Mouse (Mus musculus) heart, embryonic 11.5 days (tissue): Measurements from ENCODE around the gene Mdga1. TPM values are rescaled to one million over a fixed set of nuclear protein-coding genes. Genes with fewer than 3 reads are reported as not detected.

ENCODE experiments used
- ATAC-seq: fragments of 200-750 bp; cut with Nextera tagmentation; replicated peaks from 2 replicates; pipeline ENCODE4 v1.8.0; 2017; ENCODE audit warnings: moderate library complexity; ENCODE audit not compliant: insufficient number of reproducible peaks, low FRiP score, low TSS enrichment
- H3K27ac ChIP-seq: fragments of 300-500 bp; sonication (generic); 2 replicates; pipeline ENCODE4 v1.5.1; 2014; ENCODE audit warnings: mild to moderate bottlenecking, low read depth, low read length
- H3K27me3 ChIP-seq: fragments of 300-500 bp; sonication (generic); 2 replicates; pipeline ENCODE4 v1.6.1; 2014; ENCODE audit warnings: mild to moderate bottlenecking, low read length, mixed read lengths; ENCODE audit not compliant: control insufficient read depth, insufficient read depth
- H3K36me3 ChIP-seq: fragments of 300-500 bp; sonication (generic); 2 replicates; pipeline ENCODE4 v1.6.1; 2014; ENCODE audit warnings: mild to moderate bottlenecking, low read length, moderate library complexity, mixed read lengths; ENCODE audit not compliant: control insufficient read depth, insufficient read depth
- H3K4me1 ChIP-seq: fragments of 300-500 bp; sonication (generic); 2 replicates; pipeline ENCODE4 v1.6.1; 2014; ENCODE audit warnings: low read length; ENCODE audit not compliant: control insufficient read depth, insufficient read depth
- H3K4me2 ChIP-seq: fragments of 300-500 bp; sonication (generic); 2 replicates; pipeline ENCODE4 v1.6.1; 2014; ENCODE audit warnings: mild to moderate bottlenecking, moderate library complexity
- H3K4me3 ChIP-seq: fragments of 300-500 bp; sonication (generic); 2 replicates; pipeline ENCODE4 v1.5.1; 2014; ENCODE audit warnings: low read depth, low read length
- H3K9ac ChIP-seq: fragments of 300-500 bp; sonication (generic); 2 replicates; pipeline ENCODE4 v1.6.1; 2014; ENCODE audit warnings: mild to moderate bottlenecking, low read depth, low read length, moderate library complexity
- H3K9me3 ChIP-seq: fragments of 300-500 bp; sonication (generic); replicated peaks from 2 replicates; pipeline ENCODE4 v1.6.1; 2016; ENCODE audit warnings: low read length; ENCODE audit not compliant: control insufficient read depth
- WGBS: fragments of 180-500 bp; shearing (Covaris S2); extraction: QIAGEN DNeasy Blood & Tissue Kit; methylation state at CpG from one replicate; pipeline ENCODE4 v1.1.7; 2014; ENCODE audit not compliant: insufficient replicate concordance; 5-methylcytosine and 5-hydroxymethylcytosine counted together
- polyA plus RNA-seq: library from polyadenylated mRNA; unstranded; fragments of >200 nt; fragmentation: Nextera tagmentation; extraction: Ambion mirVana; gene quantifications from 2 replicates; pipeline ENCODE4 v1.2.1, GENCODE M21; 2014

The Mdga1 gene
- polyA plus RNA-seq, 1 experiment from 2014 or later = 1.7 TPM

DNA sequence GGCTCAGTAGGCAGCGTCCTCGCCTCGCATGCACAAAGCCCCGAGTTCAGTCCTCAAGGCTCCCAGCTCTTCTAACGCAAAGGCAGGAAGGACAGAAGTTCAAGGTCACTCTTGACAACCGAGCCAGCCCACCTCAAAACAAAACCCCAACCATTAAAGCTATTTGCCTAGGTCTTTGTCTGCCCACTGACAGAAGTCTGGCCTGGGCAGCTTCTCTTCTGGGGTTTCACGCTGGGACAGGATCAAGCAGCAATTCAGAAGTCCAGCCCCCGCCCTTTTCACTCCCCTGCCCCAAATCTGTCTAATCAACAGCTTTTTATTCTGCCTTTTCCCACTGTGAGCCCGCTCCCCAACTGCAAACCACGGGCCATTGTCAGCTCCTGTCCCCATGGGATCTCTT, 89.6 kb downstream of the Mdga1 start:
- Histone ChIP-seq H3K4me3 (no peak overlapping the region), H3K27me3 (peaks cover 24% of the 10 kb centered on the region), H3K4me2 (no peak overlapping the region), H3K4me1 (no peaks in the 10 kb centered on the region), H3K9me3 (no peaks in the 10 kb centered on the region), H3K36me3 (no peaks in the 10 kb centered on the region), H3K27ac (no peak overlapping the region), H3K9ac (no peak overlapping the region)
- WGBS = 57% methylated on average over 10 of the region's 10 CpGs
- no peak for ATAC-seq

DNA sequence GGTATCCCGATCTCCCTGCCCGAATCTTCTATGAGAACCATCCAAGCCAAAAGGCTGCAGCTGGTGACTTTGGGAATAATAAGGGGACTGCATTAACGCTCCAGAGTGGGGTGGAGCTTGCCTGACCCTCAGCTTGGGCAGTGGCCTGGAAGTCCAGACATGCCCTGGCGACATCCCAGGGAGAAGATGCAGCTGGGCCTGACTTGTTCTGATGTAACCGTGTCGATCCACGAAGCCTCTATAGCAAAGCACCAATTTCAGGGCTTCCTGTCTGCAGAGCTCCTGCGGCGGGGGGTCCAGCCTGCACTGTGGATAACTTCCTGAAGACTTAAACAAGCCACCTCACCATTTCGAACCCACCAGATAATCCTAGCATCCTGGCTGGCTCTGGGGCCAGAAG, 90.9 kb downstream of the Mdga1 start:
- ATAC-seq = no peak
- peaks cover 14% of the 10 kb centered on the region for H3K27me3 ChIP-seq
- no peak overlapping the region for H3K9ac ChIP-seq
- H3K4me3 ChIP-seq = no peak overlapping the region
- 83% methylated on average over 10 of the region's 10 CpGs for WGBS
- no peak overlapping the region for H3K27ac ChIP-seq
- no peaks in the 10 kb centered on the region for H3K36me3 ChIP-seq
- no peak overlapping the region for H3K4me2 ChIP-seq
- peaks cover 4% of the 10 kb centered on the region for H3K4me1 ChIP-seq
- no peaks in the 10 kb centered on the region for H3K9me3 ChIP-seq

DNA sequence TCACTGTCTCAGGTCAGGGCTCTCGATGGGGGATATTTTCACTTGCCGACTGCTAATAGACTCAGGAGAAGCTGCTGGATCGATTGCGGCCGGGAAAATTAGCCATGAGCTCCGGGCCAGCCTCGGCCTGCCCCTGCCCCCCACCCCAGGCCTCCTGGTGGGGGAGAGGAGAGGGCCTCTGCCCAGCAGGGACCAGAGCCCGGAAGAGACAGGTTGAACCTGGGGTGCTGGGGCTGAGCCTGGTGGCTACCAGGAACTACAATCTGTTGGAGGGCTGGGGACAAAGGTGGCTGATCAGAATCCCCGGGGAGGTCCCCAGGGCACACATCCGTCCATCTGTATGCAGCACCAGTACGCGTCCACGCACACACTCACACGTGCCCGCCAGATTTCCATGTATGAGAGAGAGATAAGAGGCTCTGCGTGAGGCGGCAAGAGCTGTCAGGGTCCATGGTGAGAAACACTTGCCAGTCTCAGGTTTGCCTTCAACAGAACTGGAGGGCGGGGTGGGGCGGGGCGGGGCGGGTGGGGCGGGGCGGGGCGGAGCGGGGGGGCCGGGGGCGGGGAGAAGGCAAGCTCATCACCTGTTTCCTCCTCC, 95.7 kb downstream of the Mdga1 start:
- Histone ChIP-seq H3K27ac (no peak overlapping the region), H3K4me2 (peak overlapping the region; percentile 34)

DNA sequence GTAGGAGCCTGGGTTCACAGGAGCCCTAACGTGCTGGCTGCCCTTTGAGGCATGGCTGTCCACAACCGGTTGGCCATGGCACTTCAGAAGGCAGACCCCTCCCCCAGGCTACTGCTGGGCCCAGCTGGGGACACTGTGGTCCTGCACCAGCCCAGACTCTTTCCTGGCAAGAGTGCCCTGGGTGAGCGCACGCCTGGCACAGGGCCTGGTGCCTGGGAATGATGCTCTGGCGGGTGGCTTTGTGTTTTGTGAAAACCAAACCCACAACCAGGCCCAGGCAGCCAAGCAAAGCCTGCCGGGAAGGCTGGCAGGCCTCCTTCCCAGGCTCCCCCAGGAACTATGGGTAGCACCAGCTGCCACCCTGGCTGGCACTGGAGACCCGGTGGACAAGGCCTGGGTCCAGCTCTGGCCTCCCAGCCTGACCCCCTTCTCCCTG, 96.3 kb downstream of the Mdga1 start:
- ATAC-seq = no peak
- H3K36me3 ChIP-seq = no peaks in the 10 kb centered on the region
- 72% methylated on average over 7 of the region's 7 CpGs for WGBS
- no peak overlapping the region for H3K4me3 ChIP-seq
- no peaks in the 10 kb centered on the region for H3K9me3 ChIP-seq
- H3K4me2 ChIP-seq = no peak overlapping the region
- peaks cover 5% of the 10 kb centered on the region for H3K27me3 ChIP-seq
- no peak overlapping the region for H3K9ac ChIP-seq
- no peak overlapping the region for H3K27ac ChIP-seq
- peaks cover 4% of the 10 kb centered on the region for H3K4me1 ChIP-seq

More for the DNA sequence above, 95.7 kb downstream of the Mdga1 start:
- WGBS = 8% methylated on average over 27 of the region's 27 CpGs
- Histone ChIP-seq H3K9me3 (no peaks in the 10 kb centered on the region), H3K9ac (0 out of 2 replicates have a peak overlapping the region, but pooled peaks have one; percentile 46), H3K4me1 (peaks cover 4% of the 10 kb centered on the region), H3K4me3 (no peak overlapping the region), H3K36me3 (no peaks in the 10 kb centered on the region), H3K27me3 (peaks cover 5% of the 10 kb centered on the region)
- no peak for ATAC-seq

DNA sequence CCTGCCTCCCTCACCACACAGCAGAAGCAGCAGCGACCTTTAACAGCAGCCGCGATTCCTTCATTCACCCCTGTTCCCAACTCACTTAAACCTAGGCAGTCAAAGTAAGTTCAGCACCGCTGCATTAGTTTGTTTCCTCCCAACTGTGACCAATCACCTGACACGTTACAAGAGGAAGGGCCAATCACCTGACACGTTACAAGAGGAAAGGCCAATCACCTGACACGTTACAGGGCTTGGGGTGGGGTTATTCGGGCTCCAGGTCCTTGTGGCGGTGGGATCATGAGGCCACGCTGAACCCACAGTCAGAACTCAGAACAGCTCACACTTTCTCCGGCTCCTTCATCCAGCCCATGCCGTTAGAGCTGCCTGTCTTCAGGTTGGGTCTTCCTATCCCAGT, 99.6 kb downstream of the Mdga1 start:
- 0 out of 2 replicates have a peak overlapping the region, but pooled peaks have one; percentile 2 for H3K4me2 ChIP-seq

DNA sequence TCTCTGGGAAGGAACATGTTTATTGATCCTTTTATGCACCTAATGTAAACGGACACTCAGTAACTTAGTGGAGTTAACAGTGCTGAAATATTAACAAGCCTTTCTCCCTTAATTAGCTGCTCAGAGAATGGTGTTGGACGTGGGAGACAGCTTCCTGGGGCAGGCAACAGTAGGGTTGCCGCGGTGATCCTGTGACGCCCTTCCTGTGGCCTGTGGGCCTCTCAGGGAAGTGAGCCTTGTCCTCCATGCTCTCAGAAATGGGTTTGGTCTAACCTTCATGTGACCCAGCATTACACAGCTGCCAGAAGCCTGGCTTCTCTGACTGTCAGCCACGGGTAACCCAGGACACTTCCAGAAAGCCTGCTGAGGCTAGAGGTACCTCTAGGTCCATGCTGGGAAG, 104.0 kb downstream of the Mdga1 start:
- Histone ChIP-seq H3K9me3 (no peaks in the 10 kb centered on the region), H3K36me3 (no peaks in the 10 kb centered on the region), H3K27me3 (no peaks in the 10 kb centered on the region), H3K9ac (no peak overlapping the region), H3K4me1 (no peaks in the 10 kb centered on the region; the same call in 1 of the 2 replicates), H3K27ac (no peak overlapping the region), H3K4me2 (no peak overlapping the region), H3K4me3 (no peak overlapping the region)
- ATAC-seq = no peak
- 65% methylated on average over 6 of the region's 6 CpGs for WGBS

More for the DNA sequence above, 99.6 kb downstream of the Mdga1 start:
- H3K36me3 ChIP-seq = no peaks in the 10 kb centered on the region
- no peak for ATAC-seq
- no peak overlapping the region for H3K4me3 ChIP-seq
- peaks cover 3% of the 10 kb centered on the region; the same call in 1 of the 2 replicates for H3K27me3 ChIP-seq
- 56% methylated on average over 12 of the region's 12 CpGs for WGBS
- no peaks in the 10 kb centered on the region for H3K9me3 ChIP-seq
- peaks cover 4% of the 10 kb centered on the region for H3K4me1 ChIP-seq
- no peak overlapping the region for H3K9ac ChIP-seq
- no peak overlapping the region for H3K27ac ChIP-seq

DNA sequence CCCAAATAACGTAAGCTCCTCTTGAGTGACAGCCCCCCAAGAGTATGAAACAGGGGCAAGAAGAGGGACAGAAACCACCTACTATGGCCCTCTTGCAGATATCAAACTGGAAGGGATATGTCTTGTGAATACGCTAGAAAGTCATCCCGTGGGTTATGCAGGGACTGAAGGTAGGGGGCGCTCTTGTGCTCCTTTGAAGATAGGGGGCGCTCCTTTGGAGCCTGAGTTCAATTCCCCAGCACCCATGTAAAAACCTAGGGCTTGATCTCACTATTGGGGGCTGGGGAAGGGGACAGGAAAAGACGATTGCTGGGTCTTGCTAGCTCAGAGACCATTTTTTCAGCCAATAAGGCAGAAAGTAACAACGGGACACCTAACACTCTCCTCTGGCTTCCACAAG, 105.4 kb downstream of the Mdga1 start:
- Histone ChIP-seq H3K36me3 (no peaks in the 10 kb centered on the region), H3K4me1 (peaks cover 3% of the 10 kb centered on the region; the same call in 1 of the 2 replicates), H3K9ac (no peak overlapping the region), H3K4me2 (no peak overlapping the region), H3K9me3 (no peaks in the 10 kb centered on the region), H3K4me3 (no peak overlapping the region), H3K27me3 (no peaks in the 10 kb centered on the region), H3K27ac (no peak overlapping the region)
- no peak for ATAC-seq
- WGBS = 49% methylated on average over 7 of the region's 7 CpGs

DNA sequence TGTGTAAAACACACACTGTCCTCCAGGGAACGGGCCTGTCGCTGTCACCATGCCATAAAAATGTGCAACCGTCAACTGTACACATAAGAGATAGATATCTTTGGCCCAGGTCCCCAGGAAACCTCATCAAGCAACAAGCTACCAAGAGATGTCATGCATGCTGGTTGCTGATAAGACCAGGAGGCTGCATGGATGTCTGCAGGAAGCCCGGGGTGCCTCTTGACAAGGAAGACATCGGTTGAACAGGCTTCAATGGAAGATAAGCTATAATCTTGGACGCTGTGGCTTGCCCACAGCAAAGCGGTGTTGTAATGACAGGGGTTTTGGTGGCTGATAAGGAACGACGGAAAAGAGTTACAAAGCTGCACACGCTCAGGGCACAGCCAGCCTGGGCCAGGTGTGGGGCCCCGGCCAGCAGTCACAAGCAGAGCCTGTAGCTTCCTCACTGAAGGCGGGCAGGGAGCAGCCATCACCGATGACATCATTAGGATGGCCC, 110.1 kb downstream of the Mdga1 start:
- no peak overlapping the region for H3K27ac ChIP-seq
- no peak overlapping the region for H3K9ac ChIP-seq
- H3K9me3 ChIP-seq = no peaks in the 10 kb centered on the region
- no peak overlapping the region; the same call in 1 of the 2 replicates for H3K4me2 ChIP-seq
- ATAC-seq = peak; percentile 63
- H3K27me3 ChIP-seq = 0 out of 2 replicates have a peak, but pooled peaks cover 3% of the 10 kb centered on the region
- H3K4me1 ChIP-seq = peaks cover 3% of the 10 kb centered on the region
- H3K4me3 ChIP-seq = no peak overlapping the region
- no peaks in the 10 kb centered on the region for H3K36me3 ChIP-seq
- 40% methylated on average over 13 of the region's 13 CpGs for WGBS

DNA sequence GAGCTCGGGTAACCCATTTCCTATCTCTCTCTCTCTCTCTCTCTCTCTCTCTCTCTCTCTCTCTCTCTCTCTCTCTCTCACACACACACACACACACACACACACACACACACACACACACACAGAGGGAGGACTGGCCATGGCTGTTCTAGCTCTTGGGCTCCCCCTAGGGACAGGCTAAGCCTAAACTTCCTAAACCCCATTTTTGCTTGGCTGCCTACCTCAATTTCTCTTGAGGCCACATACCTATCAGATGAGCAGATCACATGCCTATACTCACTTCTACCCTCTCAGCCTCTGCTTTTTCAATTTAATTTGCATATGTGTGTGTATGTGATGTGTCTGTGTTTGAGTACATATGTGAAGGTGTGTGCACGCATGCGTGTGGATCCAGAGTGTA, 111.1 kb downstream of the Mdga1 start:
- Histone ChIP-seq H3K27me3 (peaks cover 3% of the 10 kb centered on the region; the same call in 1 of the 2 replicates), H3K27ac (no peak overlapping the region), H3K9me3 (no peaks in the 10 kb centered on the region), H3K4me2 (no peak overlapping the region), H3K4me1 (peaks cover 3% of the 10 kb centered on the region), H3K36me3 (no peaks in the 10 kb centered on the region), H3K9ac (no peak overlapping the region), H3K4me3 (no peak overlapping the region)
- 82% methylated on average over 3 of the region's 3 CpGs for WGBS
- no peak for ATAC-seq
